Mouse (Mus musculus): ENCODE measurements around the gene Ubald2.

The Ubald2 gene

DNA sequence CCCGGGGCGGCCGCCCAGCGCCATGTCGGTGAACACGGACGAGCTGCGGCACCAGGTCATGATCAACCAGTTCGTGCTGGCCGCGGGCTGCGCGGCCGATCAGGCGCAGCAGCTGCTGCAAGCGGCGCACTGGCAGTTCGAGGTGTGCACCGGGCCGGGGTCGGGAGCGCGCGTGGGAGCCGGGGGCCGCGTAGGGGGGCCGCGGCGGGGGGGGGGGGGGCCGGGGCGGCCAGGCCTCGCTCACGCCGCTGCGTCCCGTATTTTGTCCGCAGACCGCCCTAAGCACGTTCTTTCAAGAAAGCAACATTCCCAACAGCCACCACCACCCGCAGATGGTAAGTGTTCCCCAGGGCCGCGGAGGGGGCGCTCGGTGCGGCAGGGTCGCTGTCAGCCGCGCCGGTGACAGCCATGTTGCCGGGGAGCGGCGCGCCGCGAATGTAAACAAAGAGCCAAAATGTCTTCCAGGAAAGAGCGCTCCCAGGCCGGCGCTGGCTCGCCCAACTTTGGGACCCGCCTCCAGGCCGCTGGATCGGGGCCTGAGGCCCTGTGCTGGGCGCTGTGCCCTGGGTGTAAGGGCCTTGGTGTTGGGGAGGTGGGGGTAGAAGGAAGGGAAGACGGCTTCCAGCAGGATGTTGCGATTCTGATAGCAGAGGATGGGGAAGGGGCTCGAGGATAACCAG is 533 bp downstream of the Ubald2 start:
- DNase-seq (ENCODE audit: low read depth, low spot score), result no peak

DNA sequence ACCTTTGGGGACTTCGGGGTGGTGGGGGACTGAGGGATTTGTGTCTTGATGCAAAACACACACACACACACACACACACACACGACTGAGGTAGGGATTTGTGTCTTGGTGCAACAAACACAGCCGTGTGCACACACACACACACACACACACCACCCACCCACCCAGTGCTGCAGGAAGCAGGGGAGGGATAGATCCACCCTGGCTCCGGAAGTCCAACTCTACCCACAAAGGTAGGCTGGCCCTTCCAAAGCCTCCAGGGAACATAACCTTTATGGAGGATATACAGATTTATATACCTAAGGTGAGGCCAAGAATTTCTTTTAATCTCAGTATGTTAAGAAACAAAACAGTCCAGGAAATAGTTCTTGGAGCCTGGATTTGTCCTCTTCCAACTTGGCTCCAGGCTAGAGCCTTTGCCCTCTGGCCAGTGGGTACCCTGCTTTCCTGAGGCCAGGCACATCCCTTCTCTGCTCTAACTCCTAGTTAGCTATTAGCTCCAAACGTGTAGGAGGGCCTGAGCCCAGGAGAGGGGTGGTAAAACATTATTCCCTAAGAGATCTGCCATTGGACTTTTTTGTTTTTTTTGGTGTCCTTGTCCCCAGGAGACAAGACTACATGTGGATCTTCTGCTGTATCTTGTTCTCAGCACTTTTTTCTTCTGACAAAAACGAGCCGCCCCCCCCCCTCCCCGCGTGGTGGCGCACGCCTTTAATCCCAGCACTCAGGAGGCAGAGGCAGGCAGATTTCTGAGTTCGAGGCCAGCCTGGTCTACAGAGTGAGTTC is 1.3 kb downstream of the Ubald2 start:
- no peak for DNase-seq (ENCODE audit: low read depth, low spot score)

DNA sequence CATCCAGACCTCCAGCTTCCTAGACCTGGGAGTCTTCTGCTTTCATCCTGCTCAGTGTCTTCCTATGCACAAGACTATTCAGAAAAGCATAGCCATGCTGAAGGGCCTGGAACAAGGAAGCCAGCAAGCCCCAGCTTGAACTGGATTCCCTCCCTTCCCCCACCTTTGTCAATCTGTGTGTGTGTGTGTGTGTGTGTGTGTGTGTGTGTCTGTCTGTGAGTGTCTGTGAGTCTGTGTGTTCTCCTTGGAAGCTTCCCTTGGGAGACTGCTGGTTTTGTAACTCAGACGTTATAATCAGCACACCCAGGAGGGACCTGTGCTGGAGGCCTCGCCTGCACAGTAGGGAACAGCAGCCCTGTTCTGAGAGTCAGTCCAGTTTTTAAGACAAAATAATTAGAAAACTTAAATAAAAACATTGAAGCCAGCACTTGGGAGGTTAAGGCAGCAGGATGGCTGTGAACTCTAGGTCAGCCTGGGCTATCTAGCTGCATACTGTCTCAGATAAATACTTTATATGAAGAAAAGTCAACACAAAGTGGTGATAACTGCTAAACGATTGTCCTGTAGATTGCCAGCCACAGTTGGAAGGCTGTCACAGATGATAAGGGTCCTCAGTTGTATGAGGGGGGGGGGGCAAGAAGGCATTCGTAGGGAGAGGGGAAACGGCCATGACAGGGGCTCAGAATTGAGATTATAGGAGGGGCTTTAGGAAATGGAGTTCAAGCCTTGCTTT is 2.3 kb downstream of the Ubald2 start:
- DNase-seq (ENCODE audit: low read depth, low spot score), result no peak

DNA sequence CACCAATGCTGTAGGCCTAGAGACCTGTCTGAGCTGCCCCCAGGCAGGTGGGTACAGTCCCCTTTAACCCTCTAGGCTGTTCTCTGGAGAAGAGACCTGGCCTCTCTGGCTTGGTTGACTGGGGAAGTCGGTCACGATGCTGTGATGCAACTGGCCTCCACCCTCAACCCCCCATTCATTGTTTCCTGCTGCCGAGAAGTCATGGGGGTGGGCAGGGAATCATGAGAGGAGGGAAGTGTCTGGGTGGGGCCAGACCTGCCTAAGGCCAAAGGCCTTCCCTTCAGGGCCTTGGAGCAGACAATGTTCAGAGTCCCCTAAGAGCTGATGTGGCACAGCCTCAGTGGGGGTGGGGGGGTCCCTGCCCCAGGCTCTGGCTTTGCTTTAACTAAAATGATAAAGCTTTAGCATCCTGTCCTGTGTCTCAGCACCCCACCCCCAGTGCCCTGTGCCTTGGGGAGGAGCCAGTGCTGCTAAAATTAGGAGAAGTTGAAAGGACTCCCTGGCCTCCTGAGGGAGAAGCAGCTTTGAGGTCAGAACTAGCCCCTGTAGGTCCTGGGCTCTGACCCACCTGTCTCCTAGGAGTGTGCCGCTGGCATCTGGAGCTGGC is 2.9 kb downstream of the Ubald2 start:
- no peak for DNase-seq (ENCODE audit: low read depth, low spot score)

DNA sequence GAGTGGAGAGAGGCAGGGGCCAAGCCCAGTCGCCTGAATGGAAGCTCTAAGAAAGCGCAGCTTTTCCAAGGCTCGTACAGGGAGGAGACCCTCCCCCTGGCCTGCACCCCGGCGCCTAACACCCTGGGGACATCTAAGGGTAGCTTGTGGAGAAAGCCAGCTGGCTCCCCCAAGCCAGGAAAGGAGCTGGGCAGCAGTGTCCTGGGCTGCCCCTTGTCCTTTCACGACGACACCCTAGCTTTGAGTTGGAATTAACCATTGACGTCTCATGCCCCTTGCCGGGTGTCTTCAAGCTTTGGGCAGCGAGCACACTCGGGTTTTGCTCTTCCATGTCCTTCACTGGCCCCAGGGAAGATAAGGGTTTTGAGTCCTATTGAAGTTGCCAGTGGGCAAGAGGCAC is 3.6 kb downstream of the Ubald2 start:
- no peak for DNase-seq (ENCODE audit: low read depth, low spot score)

DNA sequence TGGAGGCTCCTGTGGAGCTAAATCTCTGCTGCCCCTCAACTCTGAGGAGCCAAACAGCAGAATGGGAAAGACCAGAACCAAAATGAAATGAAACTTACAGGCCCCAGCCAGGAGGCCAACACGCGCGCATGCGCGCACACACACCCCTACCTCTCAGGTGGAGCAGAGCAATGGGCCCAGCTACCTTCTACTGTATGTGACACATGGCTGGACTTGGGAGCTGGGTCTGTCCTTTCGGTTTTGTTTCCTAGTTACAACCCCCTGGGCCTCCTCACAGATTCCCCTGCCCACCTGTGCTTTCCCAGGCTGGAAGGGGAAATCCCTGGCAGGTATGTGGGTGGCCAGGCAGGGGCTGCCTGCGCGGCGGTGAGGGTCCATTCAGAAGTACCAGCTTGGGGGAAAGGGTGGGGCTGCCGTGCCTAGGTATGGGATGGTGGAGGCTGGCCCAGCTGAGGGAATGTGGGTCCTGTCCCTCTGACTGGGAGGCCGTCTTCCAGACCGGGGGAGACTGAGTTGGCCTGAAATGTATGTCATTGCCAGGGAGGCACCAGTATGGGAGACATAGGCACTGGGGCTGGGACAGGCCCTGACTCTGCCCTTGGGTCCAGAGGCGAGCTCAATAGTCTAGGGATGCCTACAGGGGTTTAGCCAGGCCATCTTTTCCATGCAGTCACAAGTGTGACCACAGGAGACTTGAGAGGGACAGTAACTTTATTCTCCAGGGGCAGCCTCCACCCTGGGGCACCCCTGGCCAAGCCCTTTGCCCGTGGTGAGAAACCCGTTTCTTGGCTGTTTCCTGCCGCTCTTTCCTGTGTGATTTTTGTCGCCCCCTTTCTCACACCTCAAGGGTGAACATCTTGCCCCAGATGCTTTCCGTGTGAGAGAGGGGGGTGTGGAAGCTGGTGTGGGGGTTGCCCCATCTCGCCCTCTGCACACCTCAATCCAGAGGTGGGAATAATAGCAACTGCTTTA is 5.7 kb downstream of the Ubald2 start:
- DNase-seq (ENCODE audit: low read depth, low spot score), result no peak

DNA sequence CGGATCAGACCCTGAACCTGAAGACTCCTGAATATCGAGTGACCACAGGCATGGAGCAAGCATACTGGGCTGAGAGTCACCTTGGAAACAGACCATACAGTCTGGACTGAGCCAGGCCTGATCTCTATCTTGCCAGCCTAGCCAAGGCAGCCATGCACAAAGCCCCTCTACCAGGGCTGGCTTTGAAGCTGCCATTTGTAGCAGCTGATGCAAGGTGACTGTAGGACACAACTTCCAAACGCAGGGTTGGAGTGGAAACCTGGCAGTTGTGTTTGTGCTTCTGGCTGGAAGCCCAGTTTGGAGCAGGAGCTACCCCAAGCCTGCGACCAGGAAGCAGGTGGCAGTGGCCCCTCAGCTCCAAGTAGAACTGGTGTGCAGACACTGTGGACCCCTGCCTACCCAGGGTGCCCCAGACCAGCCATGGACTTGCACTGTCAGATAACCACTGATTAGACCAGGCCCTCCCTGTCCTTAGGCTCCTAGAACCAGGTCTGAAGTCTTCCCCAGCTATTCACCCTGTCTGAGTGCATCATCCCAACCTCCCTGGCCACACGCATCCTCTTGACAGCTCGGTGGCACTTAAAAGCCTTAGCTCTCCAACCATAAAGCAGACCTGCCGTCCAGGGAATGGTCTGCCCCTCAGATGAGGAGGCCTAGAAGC is 6.6 kb downstream of the Ubald2 start:
- no peak for DNase-seq (ENCODE audit: low read depth, low spot score)

DNA sequence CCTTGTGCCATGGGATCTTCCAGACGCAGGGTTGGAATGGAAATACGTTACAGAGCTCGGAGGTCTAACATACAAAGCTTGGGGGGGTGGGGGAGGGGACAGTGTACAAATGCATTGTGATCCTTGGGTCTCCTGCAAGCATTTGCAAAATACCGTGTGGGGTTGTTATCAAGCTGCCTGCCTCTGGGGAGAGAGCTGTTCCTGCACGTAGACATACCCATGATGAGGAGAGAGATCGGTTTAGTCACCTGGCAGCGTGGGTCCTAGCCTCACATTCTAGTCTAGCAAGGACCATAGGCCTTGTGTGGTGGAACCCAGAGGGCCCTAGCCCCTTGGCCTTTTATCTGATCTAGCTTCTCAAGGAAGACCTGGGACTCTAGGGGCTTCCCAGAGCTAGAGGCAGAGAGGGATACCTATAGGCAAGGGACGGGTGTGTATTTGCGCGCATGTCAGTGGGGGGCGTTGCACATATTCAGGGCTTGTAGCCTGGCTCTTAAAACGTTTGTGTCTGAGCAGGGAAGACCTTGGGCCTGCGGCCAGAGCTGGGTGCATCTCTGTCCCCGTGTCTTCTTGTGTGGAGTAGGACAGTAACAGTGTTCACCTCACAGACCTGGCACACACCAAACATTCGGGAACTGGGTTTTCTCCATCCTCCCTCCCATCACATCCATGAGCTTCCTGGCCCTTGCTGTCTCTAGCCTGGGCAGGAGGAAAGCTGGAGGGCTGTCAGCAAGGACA is 8.4 kb downstream of the Ubald2 start:
- DNase-seq (ENCODE audit: low read depth, low spot score), result no peak

DNA sequence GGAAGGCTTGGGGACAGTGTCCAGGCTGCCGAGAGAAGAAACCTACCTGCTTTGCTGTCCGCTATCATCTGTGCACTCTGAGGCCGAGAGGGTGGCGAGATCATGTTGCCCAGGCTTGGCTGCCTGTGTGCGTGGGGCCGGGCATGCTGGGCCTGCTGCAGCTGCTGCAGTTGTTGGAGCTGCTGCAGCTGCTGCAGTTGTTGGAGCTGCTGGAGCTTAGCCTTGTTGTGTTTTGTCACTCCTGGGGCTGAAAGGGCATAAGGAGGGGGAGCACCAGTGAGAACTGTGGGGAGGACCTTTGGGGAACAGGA is 8.9 kb downstream of the Ubald2 start:
- DNase-seq (ENCODE audit: low read depth, low spot score), result no peak

DNA sequence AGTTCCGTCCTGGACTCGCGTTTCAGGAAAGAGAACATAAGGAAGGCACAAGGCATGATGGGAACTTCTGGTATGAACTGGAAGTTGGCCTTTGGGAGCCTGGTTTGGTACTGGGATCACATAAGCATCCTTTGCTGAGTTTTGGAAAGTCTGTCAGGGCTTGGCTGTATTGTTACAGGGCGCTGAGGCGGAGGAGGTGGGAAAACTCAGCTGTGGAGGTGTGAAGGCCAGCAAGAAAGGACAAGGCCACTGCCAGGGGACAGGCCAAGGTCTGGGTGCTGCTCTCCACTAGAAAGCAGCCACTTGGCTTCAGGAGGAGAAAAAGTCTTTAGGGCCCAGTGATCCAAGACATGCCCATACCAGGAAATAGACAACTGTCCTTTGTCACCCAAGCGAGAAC is 9.4 kb downstream of the Ubald2 start:
- DNase-seq (ENCODE audit: low read depth, low spot score), result no peak

DNA sequence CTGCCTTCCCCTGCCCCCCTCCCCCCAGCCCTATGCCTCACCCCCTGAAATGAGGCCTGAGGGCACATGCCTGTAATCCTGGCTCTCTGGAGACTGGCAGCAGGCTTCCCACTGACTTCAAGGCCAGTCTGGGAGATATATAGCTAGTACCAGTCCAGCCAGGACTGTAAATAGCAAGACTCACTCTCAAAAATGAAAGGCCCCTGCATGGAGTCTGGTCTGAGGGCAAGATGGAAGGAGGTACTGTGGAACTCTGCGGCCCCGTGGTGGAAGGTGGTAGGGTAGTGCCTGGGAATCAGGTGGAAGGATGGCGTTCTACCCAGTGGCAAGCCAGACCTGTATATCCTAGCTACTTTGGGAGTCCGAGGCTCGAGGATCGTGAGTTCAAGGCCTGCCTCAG is 10.0 kb downstream of the Ubald2 start:
- DNase-seq (ENCODE audit: low read depth, low spot score), result no peak

DNA sequence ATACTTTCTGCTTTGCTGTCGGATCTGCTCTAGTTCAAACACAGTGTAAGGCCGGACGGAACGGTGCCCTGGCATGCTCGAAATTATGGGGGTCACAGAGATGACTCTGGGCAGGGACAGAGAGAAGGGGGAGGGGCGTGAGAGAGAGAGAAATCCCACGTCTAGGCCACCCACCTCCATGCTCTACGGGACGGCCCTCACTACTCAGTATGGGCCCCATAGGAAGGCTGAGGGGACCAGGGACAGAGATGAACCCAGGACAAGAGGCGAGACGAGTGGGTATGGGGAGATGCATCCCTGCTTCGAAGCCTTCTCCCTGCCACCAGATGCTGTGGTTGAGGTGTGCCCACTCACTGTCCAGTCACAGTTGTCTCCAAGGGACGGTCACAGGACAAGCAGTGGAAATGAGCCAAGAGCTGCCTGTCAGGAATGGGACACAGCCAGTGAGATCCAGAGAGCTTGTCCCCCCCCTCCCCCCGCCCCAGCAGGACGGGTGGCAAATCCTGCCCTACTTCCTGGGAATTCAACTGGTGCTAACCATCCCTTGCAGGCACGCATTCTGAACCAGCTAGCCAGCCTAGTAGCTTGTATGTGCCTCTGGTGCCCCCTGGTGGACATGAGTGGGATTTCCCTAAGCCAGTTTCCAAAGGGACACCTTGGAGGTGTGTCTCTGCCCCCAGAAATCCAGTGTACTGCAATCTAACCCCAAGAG is 11.9 kb downstream of the Ubald2 start:
- peak; percentile 88 for DNase-seq (ENCODE audit: low read depth, low spot score)

DNA sequence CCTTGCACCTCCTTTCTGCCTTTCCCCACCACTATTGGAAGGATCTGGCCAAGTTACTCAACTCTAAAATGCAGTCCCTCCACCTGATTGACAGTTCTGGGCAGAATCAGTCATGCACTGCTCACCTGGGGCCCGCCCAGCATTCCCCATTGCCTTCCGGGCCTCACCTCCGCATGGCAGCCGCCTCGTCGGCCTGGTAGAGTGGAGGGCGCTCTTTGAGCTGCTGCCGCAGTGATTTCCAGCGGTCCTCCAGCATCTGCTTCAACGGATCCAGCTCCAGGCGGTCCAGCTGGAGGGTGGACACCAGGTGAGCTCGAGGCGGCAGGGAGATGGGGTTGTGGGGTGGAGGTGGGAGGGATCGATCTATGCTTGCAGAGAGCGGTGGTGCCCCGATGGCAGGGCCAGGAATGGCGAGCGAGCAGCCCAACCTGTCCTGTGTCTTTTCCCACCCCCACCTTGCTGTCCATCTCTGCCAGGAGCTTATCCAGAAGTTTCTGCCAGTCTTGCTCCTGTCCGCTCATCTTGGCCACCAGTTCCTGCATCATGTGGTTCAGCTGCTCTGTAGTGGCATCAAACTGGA is 12.5 kb downstream of the Ubald2 start:
- DNase-seq (ENCODE audit: low read depth, low spot score), result no peak

DNA sequence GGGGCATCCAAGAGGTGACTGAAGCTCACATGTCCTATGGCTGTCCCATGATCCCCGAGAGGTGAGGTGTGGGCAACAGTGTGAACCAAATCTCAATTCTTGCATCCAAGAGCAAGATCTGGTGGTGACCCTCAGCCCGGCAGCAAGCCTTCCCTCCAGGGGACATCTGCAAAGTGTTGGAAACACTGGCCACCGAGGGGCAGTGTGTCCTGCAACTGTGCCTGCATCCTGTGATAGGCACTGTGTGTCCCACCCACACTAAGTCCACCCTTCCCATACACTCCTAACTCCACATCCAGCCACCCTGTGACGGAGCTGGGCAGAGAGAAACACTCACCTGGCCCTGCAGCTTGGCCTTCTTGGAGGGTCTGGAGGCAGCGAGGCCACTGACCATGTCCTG is 13.9 kb downstream of the Ubald2 start:
- no peak for DNase-seq (ENCODE audit: low read depth, low spot score)

DNA sequence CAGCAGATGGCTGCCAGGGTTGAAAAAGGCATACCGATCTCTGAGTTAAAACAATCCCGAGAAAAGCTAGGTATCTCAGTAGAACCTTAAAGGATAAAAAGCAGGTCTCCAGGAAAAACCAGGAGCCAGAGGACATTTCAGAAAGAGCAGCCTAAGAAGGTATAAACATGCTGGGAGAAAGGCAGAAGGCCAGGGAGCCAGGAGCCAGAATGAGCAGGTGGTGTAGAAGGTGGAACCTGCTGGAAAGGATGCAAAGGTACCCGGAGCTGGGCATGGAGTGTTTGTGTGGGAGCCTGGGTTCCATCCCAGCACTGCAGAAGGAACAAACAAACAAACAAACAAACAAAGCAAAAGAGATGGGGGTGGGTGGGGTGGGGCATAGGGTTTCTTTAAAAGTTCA is 15.4 kb downstream of the Ubald2 start:
- no peak for DNase-seq (ENCODE audit: low read depth, low spot score)

DNA sequence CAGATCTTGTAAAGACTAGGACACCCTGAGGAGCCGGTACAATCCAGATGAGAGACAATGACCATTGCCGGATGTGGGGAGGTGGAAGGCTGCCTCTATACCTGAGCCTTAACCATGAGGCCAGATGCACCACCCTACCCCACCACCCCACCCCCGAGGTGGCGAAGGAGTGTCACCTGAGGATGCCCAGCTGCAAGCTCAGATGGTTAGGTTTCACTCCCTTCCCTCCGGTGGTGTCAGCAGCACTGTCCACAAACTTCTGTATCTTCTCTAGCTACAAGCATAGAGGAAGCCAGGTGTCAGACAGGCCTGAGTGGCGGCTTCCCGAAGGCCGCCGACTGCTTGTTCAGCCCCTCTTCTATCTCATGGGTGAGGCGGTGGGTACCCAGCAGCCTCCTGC is 20.0 kb downstream of the Ubald2 start:
- no peak for DNase-seq (ENCODE audit: low read depth, low spot score)

DNA sequence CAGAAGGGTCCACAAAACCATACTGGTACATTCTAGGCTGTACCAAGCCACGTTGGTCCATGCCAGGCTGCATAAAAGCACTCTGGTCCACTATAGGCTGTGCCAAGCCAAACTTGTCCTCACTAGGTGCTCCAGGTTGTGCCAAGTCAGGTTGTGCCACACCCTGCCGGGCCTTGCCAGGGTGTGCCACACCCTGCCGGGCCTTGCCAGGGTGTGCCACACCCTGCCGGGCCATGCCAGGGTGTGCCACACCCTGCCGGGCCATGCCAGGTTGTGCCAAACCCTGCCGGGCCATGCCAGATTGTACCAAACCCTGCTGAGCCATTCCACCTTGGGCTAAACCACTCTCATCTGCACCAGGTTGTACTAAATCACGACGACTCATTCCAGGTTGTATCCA is 22.3 kb downstream of the Ubald2 start:
- DNase-seq (ENCODE audit: low read depth, low spot score), result no peak

DNA sequence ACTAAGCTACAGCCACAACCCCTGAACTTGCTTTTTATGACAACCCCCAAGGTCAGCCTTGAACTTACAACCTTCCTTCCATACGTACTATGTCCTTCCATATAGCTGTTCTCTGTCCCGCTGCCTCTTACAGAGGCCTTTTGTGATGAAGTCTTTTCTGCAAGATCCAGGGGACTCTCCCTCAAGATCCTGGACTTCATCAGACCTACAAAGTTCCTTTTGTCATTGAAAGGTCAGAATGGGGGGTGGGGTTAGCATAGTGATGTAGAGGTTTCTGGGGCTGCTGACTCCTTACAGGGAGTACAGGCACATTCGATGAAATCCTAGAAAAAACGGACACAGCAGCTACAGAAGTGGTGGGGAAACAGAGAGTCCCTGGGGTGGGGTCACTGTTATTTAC is 25.9 kb downstream of the Ubald2 start:
- no peak for DNase-seq (ENCODE audit: low read depth, low spot score)

DNA sequence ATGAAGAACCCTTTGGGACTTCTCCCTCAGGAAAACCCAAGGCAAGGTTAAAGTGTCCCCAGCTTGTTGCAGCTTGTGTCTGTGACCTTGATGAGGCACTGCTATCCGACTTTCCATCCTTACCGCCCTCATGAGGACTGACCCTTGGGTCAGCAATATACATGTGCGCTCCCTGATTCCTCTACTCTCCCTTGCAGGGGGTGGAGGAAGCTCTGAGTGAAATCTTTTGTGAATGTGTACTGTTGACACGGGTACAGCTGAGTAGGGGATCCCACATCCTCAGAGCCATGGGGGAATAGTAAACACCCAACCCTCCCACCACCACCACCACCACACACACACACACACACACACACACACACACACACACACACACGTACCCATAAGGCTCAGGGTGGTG is 29.4 kb downstream of the Ubald2 start:
- DNase-seq (ENCODE audit: low read depth, low spot score), result no peak

Measured in WW6 (cell line).